Mouse (Mus musculus): ENCODE results near the gene Hoxc4.

GRCm38 (mm10) chr15:103032646-103033575 lies 14.2 kb downstream of the Hoxc4 start:
- TF ChIP-seq CTCF (IDR thresholded peaks at IDR 0.05; ENCODE audit: extremely low read depth, insufficient read depth, insufficient read length, insufficient replicate concordance): no peak
- no peak for TF ChIP-seq POLR2A (IDR thresholded peaks at IDR 0.05; ENCODE audit: low read depth, low read length)

Measured in spleen, adult 2 months (tissue).